Mouse (Mus musculus): Measurements from ENCODE around the gene Rbm24. TPM values are rescaled to one million over a fixed set of nuclear protein-coding genes. Genes with fewer than 3 reads are reported as not detected.
A peak's percentile ranks its signal among the peaks of the same experiment; 100 is the strongest.

The Rbm24 gene
- total and polyA plus RNA-seq, 2 experiments: 0.18 TPM; not detected in 1

DNA sequence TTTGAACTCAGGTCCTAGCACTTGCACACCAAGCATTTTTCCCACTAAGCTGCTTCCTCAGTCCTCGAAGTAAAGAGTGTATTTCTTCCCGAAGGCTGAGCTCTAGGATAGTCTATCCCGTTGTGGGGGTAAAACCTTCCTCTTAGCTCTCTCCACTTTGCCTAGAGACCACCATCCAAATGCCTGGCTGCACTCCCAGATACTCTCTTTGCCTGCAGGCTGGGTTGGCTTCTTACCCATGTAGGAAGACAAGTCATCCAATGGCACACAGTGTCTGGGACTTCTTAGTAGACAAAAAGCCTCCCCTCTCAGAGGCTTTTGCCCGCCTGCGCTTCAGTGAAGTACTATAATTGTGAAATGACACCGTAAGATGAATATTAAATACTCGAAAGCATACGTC, 2.2 kb upstream of the Rbm24 start:
- Histone ChIP-seq H3K79me2 (ENCODE audit: control insufficient read depth, insufficient read depth, low read length) (no peaks in the 10 kb centered on the region), H3K27me3 (ENCODE audit: control insufficient read depth, insufficient read depth, low read length) (peaks cover 13% of the 10 kb centered on the region), H3K36me3 (ENCODE audit: control insufficient read depth, insufficient read depth, low read length) (no peaks in the 10 kb centered on the region), H3K27ac (replicated peaks; ENCODE audit: insufficient read depth, low read depth, low read length) (no peak overlapping the region), H3K4me3 (ENCODE audit: insufficient read depth, low read depth, low read length) (no peak overlapping the region), H3K4me1 (ENCODE audit: control insufficient read depth, insufficient read depth, low read length) (no peaks in the 10 kb centered on the region), H3K9ac (ENCODE audit: low read depth, low read length) (no peak overlapping the region)
- DNase-seq (ENCODE audit: extremely low read depth, low read depth, low spot score): no peak
- 92% methylated on average over 8 of the region's 8 CpGs for WGBS
- TF ChIP-seq POLR2A (IDR thresholded peaks at IDR 0.05; ENCODE audit: extremely low read depth, insufficient read depth, low read length) (no peak), CTCF (IDR thresholded peaks at IDR 0.05; ENCODE audit: low read depth, low read length) (no peak)

DNA sequence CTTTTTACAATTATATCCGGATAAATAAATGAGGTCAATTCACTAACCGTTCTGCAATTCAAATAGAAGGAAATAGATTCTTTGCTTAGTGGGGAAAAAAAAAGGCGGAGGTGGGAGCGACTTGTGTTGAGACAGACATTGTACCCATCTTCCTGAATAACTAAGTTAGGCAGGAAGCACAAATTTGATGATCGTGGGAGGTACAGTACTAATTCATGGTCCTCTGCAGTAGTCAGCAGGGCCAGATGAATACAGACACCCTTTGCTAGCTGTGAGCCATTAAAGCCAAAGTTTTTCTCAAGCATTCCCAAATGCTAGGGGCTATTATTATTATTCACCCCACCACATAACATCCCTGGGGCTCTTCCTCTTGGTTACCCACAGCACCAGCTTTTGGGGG, 640 bp upstream of the Rbm24 start:
- H3K9ac ChIP-seq (ENCODE audit: low read depth, low read length): no peak overlapping the region
- no peak overlapping the region for H3K4me3 ChIP-seq (ENCODE audit: insufficient read depth, low read depth, low read length)
- no peak overlapping the region for H3K27ac ChIP-seq (replicated peaks; ENCODE audit: insufficient read depth, low read depth, low read length)
- TF ChIP-seq POLR2A (IDR thresholded peaks at IDR 0.05; ENCODE audit: extremely low read depth, insufficient read depth, low read length): no peak
- no peak for TF ChIP-seq CTCF (IDR thresholded peaks at IDR 0.05; ENCODE audit: low read depth, low read length)
- peaks cover 13% of the 10 kb centered on the region for H3K27me3 ChIP-seq (ENCODE audit: control insufficient read depth, insufficient read depth, low read length)
- H3K36me3 ChIP-seq (ENCODE audit: control insufficient read depth, insufficient read depth, low read length): no peaks in the 10 kb centered on the region
- H3K79me2 ChIP-seq (ENCODE audit: control insufficient read depth, insufficient read depth, low read length): no peaks in the 10 kb centered on the region
- 82% methylated on average over 5 of the region's 5 CpGs for WGBS
- H3K4me1 ChIP-seq (ENCODE audit: control insufficient read depth, insufficient read depth, low read length): no peaks in the 10 kb centered on the region
- DNase-seq (ENCODE audit: extremely low read depth, low read depth, low spot score): no peak

DNA sequence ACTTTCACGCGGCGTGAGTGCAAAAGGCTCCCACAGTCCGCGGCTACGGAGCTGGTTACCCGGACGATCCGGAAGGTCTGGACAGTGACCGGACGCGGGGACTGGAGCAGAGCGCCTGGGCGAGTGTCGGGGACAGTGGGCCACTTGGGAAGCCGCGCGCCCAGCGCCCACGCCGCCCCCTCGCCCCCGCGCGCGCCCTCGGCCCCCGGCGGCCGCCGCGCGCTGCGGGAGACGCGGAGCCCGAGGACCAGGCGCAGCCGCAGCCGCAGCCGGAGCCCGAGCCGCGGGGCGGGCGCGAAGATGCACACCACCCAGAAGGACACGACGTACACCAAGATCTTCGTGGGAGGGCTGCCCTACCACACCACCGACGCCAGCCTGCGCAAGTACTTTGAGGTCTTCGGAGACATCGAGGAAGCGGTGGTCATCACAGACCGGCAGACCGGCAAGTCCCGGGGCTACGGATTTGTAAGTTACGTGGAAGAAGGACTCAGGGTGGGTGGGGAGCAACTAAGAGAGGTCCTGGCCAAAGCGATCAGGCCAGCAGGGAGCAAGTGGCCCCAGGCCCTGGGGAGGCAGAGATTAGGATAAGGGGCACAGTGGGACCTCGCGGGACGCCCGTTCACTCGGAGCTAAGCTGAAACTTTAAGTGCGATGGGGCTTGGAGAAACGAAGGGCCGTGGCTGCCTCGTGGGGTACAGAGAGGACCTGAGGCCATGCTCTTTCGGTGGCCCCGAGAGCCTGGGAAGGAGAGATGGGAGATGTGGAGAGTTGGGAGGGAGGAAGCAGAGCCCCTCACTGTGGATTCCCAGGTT, 704 bp downstream of the Rbm24 start:
- Histone ChIP-seq H3K27me3 (ENCODE audit: control insufficient read depth, insufficient read depth, low read length) (peaks cover 13% of the 10 kb centered on the region), H3K36me3 (ENCODE audit: control insufficient read depth, insufficient read depth, low read length) (no peaks in the 10 kb centered on the region), H3K27ac (replicated peaks; ENCODE audit: insufficient read depth, low read depth, low read length) (no peak overlapping the region), H3K9ac (ENCODE audit: low read depth, low read length) (no peak overlapping the region), H3K4me1 (ENCODE audit: control insufficient read depth, insufficient read depth, low read length) (no peaks in the 10 kb centered on the region), H3K79me2 (ENCODE audit: control insufficient read depth, insufficient read depth, low read length) (no peaks in the 10 kb centered on the region), H3K4me3 (ENCODE audit: insufficient read depth, low read depth, low read length) (peak overlapping the region; percentile 27; the same call in 1 of the 2 replicates)
- TF ChIP-seq CTCF (IDR thresholded peaks at IDR 0.05; ENCODE audit: low read depth, low read length) (no peak), POLR2A (IDR thresholded peaks at IDR 0.05; ENCODE audit: extremely low read depth, insufficient read depth, low read length) (no peak)
- 2% methylated on average over 73 of the region's 73 CpGs for WGBS
- no peak for DNase-seq (ENCODE audit: extremely low read depth, low read depth, low spot score)

DNA sequence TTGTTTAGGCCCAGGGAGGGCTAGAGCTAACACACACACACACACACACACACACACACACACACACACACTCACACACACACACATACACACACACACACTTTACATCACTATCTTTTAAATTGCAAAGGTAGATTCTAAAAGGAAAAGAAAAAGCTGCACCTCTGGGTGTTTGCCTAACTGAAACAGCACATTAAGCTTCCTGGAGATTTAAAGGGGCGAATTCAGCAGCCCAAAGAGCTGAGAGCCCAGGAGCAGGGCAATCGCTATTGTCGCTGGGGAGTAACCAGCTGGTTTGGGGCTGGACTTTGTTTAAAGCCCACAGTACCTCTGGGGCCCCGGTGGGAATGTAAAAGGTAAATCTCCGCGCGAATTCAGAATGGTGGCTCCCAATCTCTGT, 1.4 kb downstream of the Rbm24 start:
- H3K27ac ChIP-seq (replicated peaks; ENCODE audit: insufficient read depth, low read depth, low read length): no peak overlapping the region
- no peaks in the 10 kb centered on the region for H3K36me3 ChIP-seq (ENCODE audit: control insufficient read depth, insufficient read depth, low read length)
- no peak for DNase-seq (ENCODE audit: extremely low read depth, low read depth, low spot score)
- H3K27me3 ChIP-seq (ENCODE audit: control insufficient read depth, insufficient read depth, low read length): peaks cover 13% of the 10 kb centered on the region
- no peak overlapping the region for H3K4me3 ChIP-seq (ENCODE audit: insufficient read depth, low read depth, low read length)
- TF ChIP-seq CTCF (IDR thresholded peaks at IDR 0.05; ENCODE audit: low read depth, low read length): no peak
- TF ChIP-seq POLR2A (IDR thresholded peaks at IDR 0.05; ENCODE audit: extremely low read depth, insufficient read depth, low read length): no peak
- H3K4me1 ChIP-seq (ENCODE audit: control insufficient read depth, insufficient read depth, low read length): no peaks in the 10 kb centered on the region
- no peaks in the 10 kb centered on the region for H3K79me2 ChIP-seq (ENCODE audit: control insufficient read depth, insufficient read depth, low read length)
- no peak overlapping the region for H3K9ac ChIP-seq (ENCODE audit: low read depth, low read length)
- 42% methylated on average over 7 of the region's 7 CpGs for WGBS

DNA sequence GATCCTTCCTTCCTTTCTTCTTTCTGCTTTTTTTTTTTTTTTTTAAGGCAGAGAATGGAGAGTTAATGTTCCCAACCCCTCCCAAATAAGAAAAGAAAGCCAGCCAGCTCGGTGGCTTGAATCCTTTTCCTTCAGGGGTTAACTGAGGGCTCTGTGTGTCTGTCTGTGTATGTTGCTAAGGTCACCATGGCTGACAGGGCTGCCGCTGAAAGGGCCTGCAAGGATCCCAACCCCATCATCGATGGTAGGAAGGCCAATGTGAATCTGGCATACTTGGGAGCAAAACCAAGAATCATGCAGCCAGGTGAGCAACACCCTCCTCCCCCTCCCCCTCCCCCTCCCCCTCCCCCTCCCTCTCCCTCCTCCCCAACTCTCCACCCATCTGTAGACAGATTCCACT, 1.9 kb downstream of the Rbm24 start:
- H3K27ac ChIP-seq (replicated peaks; ENCODE audit: insufficient read depth, low read depth, low read length): no peak overlapping the region
- H3K36me3 ChIP-seq (ENCODE audit: control insufficient read depth, insufficient read depth, low read length): no peaks in the 10 kb centered on the region
- no peaks in the 10 kb centered on the region for H3K4me1 ChIP-seq (ENCODE audit: control insufficient read depth, insufficient read depth, low read length)
- H3K4me3 ChIP-seq (ENCODE audit: insufficient read depth, low read depth, low read length): no peak overlapping the region
- peaks cover 13% of the 10 kb centered on the region for H3K27me3 ChIP-seq (ENCODE audit: control insufficient read depth, insufficient read depth, low read length)
- TF ChIP-seq POLR2A (IDR thresholded peaks at IDR 0.05; ENCODE audit: extremely low read depth, insufficient read depth, low read length) (no peak), CTCF (IDR thresholded peaks at IDR 0.05; ENCODE audit: low read depth, low read length) (no peak)
- H3K79me2 ChIP-seq (ENCODE audit: control insufficient read depth, insufficient read depth, low read length): no peaks in the 10 kb centered on the region
- H3K9ac ChIP-seq (ENCODE audit: low read depth, low read length): no peak overlapping the region
- no peak for DNase-seq (ENCODE audit: extremely low read depth, low read depth, low spot score)
- WGBS: 27% methylated on average over 3 of the region's 3 CpGs

DNA sequence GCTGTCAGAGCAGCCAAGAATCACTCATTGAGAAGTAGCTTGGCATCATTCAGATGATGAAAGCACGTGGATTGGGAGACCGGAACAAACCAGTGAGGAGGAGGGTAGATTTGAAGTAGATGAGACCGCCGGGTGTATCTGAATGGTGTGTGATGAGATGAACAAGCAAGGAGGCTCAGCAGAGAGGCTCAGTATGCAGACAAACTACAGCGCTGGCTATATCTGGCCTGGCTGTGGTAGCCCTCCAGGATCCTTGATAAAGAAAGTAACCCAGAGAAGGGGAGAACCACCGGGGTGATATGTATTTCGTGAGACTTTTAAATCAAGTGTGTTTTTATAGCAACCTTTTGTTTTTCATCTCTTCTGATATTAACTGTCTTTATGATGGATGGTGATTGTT, 5.6 kb downstream of the Rbm24 start:
- WGBS: 94% methylated on average over 7 of the region's 7 CpGs
- H3K79me2 ChIP-seq (ENCODE audit: control insufficient read depth, insufficient read depth, low read length): no peaks in the 10 kb centered on the region
- no peaks in the 10 kb centered on the region for H3K4me1 ChIP-seq (ENCODE audit: control insufficient read depth, insufficient read depth, low read length)
- TF ChIP-seq POLR2A (IDR thresholded peaks at IDR 0.05; ENCODE audit: extremely low read depth, insufficient read depth, low read length) (no peak), CTCF (IDR thresholded peaks at IDR 0.05; ENCODE audit: low read depth, low read length) (no peak)
- no peak overlapping the region for H3K4me3 ChIP-seq (ENCODE audit: insufficient read depth, low read depth, low read length)
- no peaks in the 10 kb centered on the region for H3K36me3 ChIP-seq (ENCODE audit: control insufficient read depth, insufficient read depth, low read length)
- peaks cover 4% of the 10 kb centered on the region for H3K27me3 ChIP-seq (ENCODE audit: control insufficient read depth, insufficient read depth, low read length)
- H3K27ac ChIP-seq (replicated peaks; ENCODE audit: insufficient read depth, low read depth, low read length): no peak overlapping the region
- no peak for DNase-seq (ENCODE audit: extremely low read depth, low read depth, low spot score)
- H3K9ac ChIP-seq (ENCODE audit: low read depth, low read length): no peak overlapping the region
